Mouse (Mus musculus): ENCODE results near the gene Ckap5. TPM values are rescaled to one million over a fixed set of nuclear protein-coding genes. Genes with fewer than 3 reads are reported as not detected.

The Ckap5 gene
- polyA plus RNA-seq, 1 experiment: 13.9 TPM

- no peaks in the 10 kb centered on the region for H3K27me3 ChIP-seq (ENCODE audit: control insufficient read depth, insufficient read depth, insufficient read length)
- H3ac ChIP-seq (ENCODE audit: control insufficient read depth, insufficient read length, low read depth): no peak overlapping the region
- H3K79me2 ChIP-seq (ENCODE audit: control insufficient read depth, insufficient read depth): no peaks in the 10 kb centered on the region
- H3K4me3 ChIP-seq (ENCODE audit: insufficient read depth, poor library complexity, severe bottlenecking): no peak overlapping the region
- peaks cover 3% of the 10 kb centered on the region for H3K36me3 ChIP-seq (ENCODE audit: control insufficient read depth, insufficient read depth)
- no peaks in the 10 kb centered on the region for H3K79me3 ChIP-seq (ENCODE audit: low read depth)
- TF ChIP-seq FOSL1 (IDR thresholded peaks at IDR 0.05; ENCODE audit: insufficient read depth, low read length, poor library complexity, severe bottlenecking) (no peak), MAX (IDR thresholded peaks at IDR 0.05) (no peak), USF1 (IDR thresholded peaks at IDR 0.05; ENCODE audit: low read depth) (no peak)
Observed at GRCm38 (mm10) chr2:91638931-91639330, 112.4 kb downstream of the Ckap5 start.

- Histone ChIP-seq H3K27me3 (ENCODE audit: control insufficient read depth, insufficient read depth, insufficient read length) (no peaks in the 10 kb centered on the region), H3ac (ENCODE audit: control insufficient read depth, insufficient read length, low read depth) (no peak overlapping the region), H3K36me3 (ENCODE audit: control insufficient read depth, insufficient read depth) (peaks cover 43% of the 10 kb centered on the region), H3K79me2 (ENCODE audit: control insufficient read depth, insufficient read depth) (peaks cover 24% of the 10 kb centered on the region), H3K79me3 (ENCODE audit: low read depth) (peaks cover 3% of the 10 kb centered on the region), H3K4me3 (ENCODE audit: insufficient read depth, poor library complexity, severe bottlenecking) (no peak overlapping the region)
- TF ChIP-seq MYOG (IDR thresholded peaks at IDR 0.05; ENCODE audit: control insufficient read depth, extremely low read depth, insufficient read length) (no peak), USF1 (IDR thresholded peaks at IDR 0.05; ENCODE audit: low read depth) (no peak), CEBPB (IDR thresholded peaks at IDR 0.05; ENCODE audit: low read depth) (no peak), MYOD1 (IDR thresholded peaks at IDR 0.05; ENCODE audit: control insufficient read depth, insufficient read length, low read depth) (no peak), CTCF (IDR thresholded peaks at IDR 0.05; ENCODE audit: control insufficient read depth, insufficient read depth, insufficient read length) (no peak), FOSL1 (IDR thresholded peaks at IDR 0.05; ENCODE audit: insufficient read depth, low read length, poor library complexity, severe bottlenecking) (no peak), MAX (IDR thresholded peaks at IDR 0.05) (no peak)
Observed at GRCm38 (mm10) chr2:91642825-91643415, 116.4 kb downstream of the Ckap5 start.

- Histone ChIP-seq H3K4me3 (ENCODE audit: insufficient read depth, poor library complexity, severe bottlenecking) (no peak overlapping the region), H3K79me3 (ENCODE audit: low read depth) (peaks cover 12% of the 10 kb centered on the region), H3K36me3 (ENCODE audit: control insufficient read depth, insufficient read depth) (peaks cover 45% of the 10 kb centered on the region), H3ac (ENCODE audit: control insufficient read depth, insufficient read length, low read depth) (no peak overlapping the region), H3K79me2 (ENCODE audit: control insufficient read depth, insufficient read depth) (peaks cover 35% of the 10 kb centered on the region), H3K27me3 (ENCODE audit: control insufficient read depth, insufficient read depth, insufficient read length) (no peaks in the 10 kb centered on the region)
- TF ChIP-seq MYOD1 (IDR thresholded peaks at IDR 0.05; ENCODE audit: control insufficient read depth, insufficient read length, low read depth): no peak
- TF ChIP-seq FOSL1 (IDR thresholded peaks at IDR 0.05; ENCODE audit: insufficient read depth, low read length, poor library complexity, severe bottlenecking): no peak
- no peak for TF ChIP-seq CTCF (IDR thresholded peaks at IDR 0.05; ENCODE audit: control insufficient read depth, insufficient read depth, insufficient read length)
- TF ChIP-seq USF1 (IDR thresholded peaks at IDR 0.05; ENCODE audit: low read depth): no peak
- no peak for TF ChIP-seq MYOG (IDR thresholded peaks at IDR 0.05; ENCODE audit: control insufficient read depth, extremely low read depth, insufficient read length)
- no peak for TF ChIP-seq MAX (IDR thresholded peaks at IDR 0.05)
- TF ChIP-seq CEBPB (IDR thresholded peaks at IDR 0.05; ENCODE audit: low read depth): no peak
Observed at GRCm38 (mm10) chr2:91644021-91644420, 117.5 kb downstream of the Ckap5 start.

- Histone ChIP-seq H3K4me3 (ENCODE audit: insufficient read depth, poor library complexity, severe bottlenecking) (no peak overlapping the region), H3ac (ENCODE audit: control insufficient read depth, insufficient read length, low read depth) (no peak overlapping the region), H3K27me3 (ENCODE audit: control insufficient read depth, insufficient read depth, insufficient read length) (no peaks in the 10 kb centered on the region), H3K79me2 (ENCODE audit: control insufficient read depth, insufficient read depth) (peaks cover 45% of the 10 kb centered on the region), H3K36me3 (ENCODE audit: control insufficient read depth, insufficient read depth) (peaks cover 45% of the 10 kb centered on the region), H3K79me3 (ENCODE audit: low read depth) (peaks cover 19% of the 10 kb centered on the region)
- TF ChIP-seq MYOG (IDR thresholded peaks at IDR 0.05; ENCODE audit: control insufficient read depth, extremely low read depth, insufficient read length) (no peak), MYOD1 (IDR thresholded peaks at IDR 0.05; ENCODE audit: control insufficient read depth, insufficient read length, low read depth) (no peak), USF1 (IDR thresholded peaks at IDR 0.05; ENCODE audit: low read depth) (no peak), CTCF (IDR thresholded peaks at IDR 0.05; ENCODE audit: control insufficient read depth, insufficient read depth, insufficient read length) (no peak), CEBPB (IDR thresholded peaks at IDR 0.05; ENCODE audit: low read depth) (no peak), FOSL1 (IDR thresholded peaks at IDR 0.05; ENCODE audit: insufficient read depth, low read length, poor library complexity, severe bottlenecking) (no peak), MAX (IDR thresholded peaks at IDR 0.05) (no peak)
Observed at GRCm38 (mm10) chr2:91645354-91645753, 118.8 kb downstream of the Ckap5 start.

- Histone ChIP-seq H3K4me3 (ENCODE audit: insufficient read depth, poor library complexity, severe bottlenecking) (no peak overlapping the region), H3K36me3 (ENCODE audit: control insufficient read depth, insufficient read depth) (peaks cover 45% of the 10 kb centered on the region), H3ac (ENCODE audit: control insufficient read depth, insufficient read length, low read depth) (no peak overlapping the region), H3K27me3 (ENCODE audit: control insufficient read depth, insufficient read depth, insufficient read length) (no peaks in the 10 kb centered on the region), H3K79me2 (ENCODE audit: control insufficient read depth, insufficient read depth) (peaks cover 49% of the 10 kb centered on the region), H3K79me3 (ENCODE audit: low read depth) (peaks cover 23% of the 10 kb centered on the region)
- no peak for TF ChIP-seq MAX (IDR thresholded peaks at IDR 0.05)
- TF ChIP-seq FOSL1 (IDR thresholded peaks at IDR 0.05; ENCODE audit: insufficient read depth, low read length, poor library complexity, severe bottlenecking): no peak
- no peak for TF ChIP-seq CTCF (IDR thresholded peaks at IDR 0.05; ENCODE audit: control insufficient read depth, insufficient read depth, insufficient read length)
- no peak for TF ChIP-seq USF1 (IDR thresholded peaks at IDR 0.05; ENCODE audit: low read depth)
- TF ChIP-seq CEBPB (IDR thresholded peaks at IDR 0.05; ENCODE audit: low read depth): no peak
- no peak for TF ChIP-seq MYOD1 (IDR thresholded peaks at IDR 0.05; ENCODE audit: control insufficient read depth, insufficient read length, low read depth)
- no peak for TF ChIP-seq MYOG (IDR thresholded peaks at IDR 0.05; ENCODE audit: control insufficient read depth, extremely low read depth, insufficient read length)
Observed at GRCm38 (mm10) chr2:91645811-91646210, 119.2 kb downstream of the Ckap5 start.

- TF ChIP-seq CTCF (IDR thresholded peaks at IDR 0.05; ENCODE audit: control insufficient read depth, insufficient read depth, insufficient read length) (peak; percentile 34), USF1 (IDR thresholded peaks at IDR 0.05; ENCODE audit: low read depth) (no peak), MAX (IDR thresholded peaks at IDR 0.05) (peak; percentile 70), FOSL1 (IDR thresholded peaks at IDR 0.05; ENCODE audit: insufficient read depth, low read length, poor library complexity, severe bottlenecking) (no peak), CEBPB (IDR thresholded peaks at IDR 0.05; ENCODE audit: low read depth) (no peak), MYOD1 (IDR thresholded peaks at IDR 0.05; ENCODE audit: control insufficient read depth, insufficient read length, low read depth) (no peak)
- no peak overlapping the region for H3K4me3 ChIP-seq (ENCODE audit: insufficient read depth, poor library complexity, severe bottlenecking)
- peaks cover 47% of the 10 kb centered on the region for H3K36me3 ChIP-seq (ENCODE audit: control insufficient read depth, insufficient read depth)
- peaks cover 58% of the 10 kb centered on the region for H3K79me2 ChIP-seq (ENCODE audit: control insufficient read depth, insufficient read depth)
- no peak overlapping the region for H3ac ChIP-seq (ENCODE audit: control insufficient read depth, insufficient read length, low read depth)
- peaks cover 26% of the 10 kb centered on the region for H3K79me3 ChIP-seq (ENCODE audit: low read depth)
- H3K27me3 ChIP-seq (ENCODE audit: control insufficient read depth, insufficient read depth, insufficient read length): no peaks in the 10 kb centered on the region
Observed at GRCm38 (mm10) chr2:91646733-91647132, 120.2 kb downstream of the Ckap5 start.
